Comparison of ENCODE assay signal across 8 mouse cellular contexts in genomic region chr2:51145838-51146470, GRCm38 (mm10). TPM values are rescaled to one million over a fixed set of nuclear protein-coding genes. Genes with fewer than 3 reads are reported as not detected.
DNase-seq lines count a peak whose midpoint lies in the region; ATAC-seq lines count a peak whose summit lies in the region.

No protein-coding gene starts in this region.

- intact Hi-C loops in left cerebral cortex, postnatal 25 days (cut with DNase I), result loop anchor here (5.0 to 10.0 kb wide), 3 partner anchors 506 to 769 kb away; no protein-coding TSS in a partner anchor

- WGBS in hindbrain, embryonic 14.5 days, result 3% methylated on average over 7 of the region's 7 CpGs
- 12% methylated on average over 7 of the region's 7 CpGs for WGBS in stomach, embryonic 16.5 days

- no peaks in the 10 kb centered on the region for H3K27me3 ChIP-seq in hindbrain, embryonic 14.5 days (ENCODE audit: control insufficient read depth, insufficient read depth, low read length)
- no peaks in the 10 kb centered on the region for H3K27me3 ChIP-seq in stomach, embryonic 16.5 days (ENCODE audit: control insufficient read depth, insufficient read depth, low read length)

- peak; percentile 15; the same call in 1 of the 2 replicates for ATAC-seq in hindbrain, embryonic 14.5 days (ENCODE audit: low FRiP score)
- no peak for ATAC-seq in stomach, embryonic 16.5 days (ENCODE audit: insufficient read depth, low FRiP score)

- peak overlapping the region; percentile 94 for H3K27ac ChIP-seq in hindbrain, embryonic 14.5 days
- peak overlapping the region; percentile 97 for H3K27ac ChIP-seq in stomach, embryonic 16.5 days (ENCODE audit: low read length)

- peaks cover 7% of the 10 kb centered on the region; the same call in 1 of the 2 replicates for H3K36me3 ChIP-seq in hindbrain, embryonic 14.5 days (replicated peaks; ENCODE audit: control insufficient read depth, insufficient read depth)
- H3K36me3 ChIP-seq in stomach, embryonic 16.5 days (ENCODE audit: control insufficient read depth, insufficient read depth, low read length), result no peaks in the 10 kb centered on the region

- no peaks in the 10 kb centered on the region for H3K9me3 ChIP-seq in hindbrain, embryonic 14.5 days (ENCODE audit: control insufficient read depth, low read length)
- H3K9me3 ChIP-seq in stomach, embryonic 16.5 days (replicated peaks; ENCODE audit: control insufficient read depth, low read length), result no peaks in the 10 kb centered on the region

- H3K4me1 ChIP-seq in hindbrain, embryonic 14.5 days (replicated peaks; ENCODE audit: control insufficient read depth, insufficient read depth, low read length), result peaks cover 43% of the 10 kb centered on the region
- H3K4me1 ChIP-seq in stomach, embryonic 16.5 days (ENCODE audit: control insufficient read depth, insufficient read depth, low read length), result peaks cover 33% of the 10 kb centered on the region

- DNase-seq in adipocyte (ENCODE audit: low spot score), result peak; percentile 81
- DNase-seq in cerebellum, adult 9-11 months, result peak; percentile 81
- DNase-seq in frontal cortex, postnatal 25 days (ENCODE audit: low spot score in 2 of 2), result peak; percentile 17 to 23
- DNase-seq in hindbrain, embryonic 14.5 days (ENCODE audit: low spot score), result peak; percentile 70
- DNase-seq in left cerebral cortex, postnatal 25 days (ENCODE audit: low spot score in 2 of 2), result peak; percentile 47 to 70
- DNase-seq in mesoderm, embryonic 11.5 days (ENCODE audit: low read depth, low spot score), result peak; percentile 73
- no peak for DNase-seq in spleen, postnatal 36 days (ENCODE audit: low spot score in 2 of 2)

- peak overlapping the region; percentile 78 for H3K4me2 ChIP-seq in hindbrain, embryonic 14.5 days (replicated peaks)
- H3K4me2 ChIP-seq in stomach, embryonic 16.5 days (ENCODE audit: low read depth, low read length), result peak overlapping the region; percentile 62

- H3K9ac ChIP-seq in hindbrain, embryonic 14.5 days, result peak overlapping the region; percentile 99
- peak overlapping the region; percentile 92 for H3K9ac ChIP-seq in stomach, embryonic 16.5 days (ENCODE audit: low read length)

- H3K4me3 ChIP-seq in hindbrain, embryonic 14.5 days (replicated peaks; ENCODE audit: low read length), result peak overlapping the region; percentile 92
- H3K4me3 ChIP-seq in stomach, embryonic 16.5 days (replicated peaks; ENCODE audit: low read length), result peak overlapping the region; percentile 84

RNA-seq across cellular contexts. Expression of gene Rnd3, which starts 3.0 kb away (rescaled TPM):
- 125 and 150 TPM in 2 replicates for polyA plus RNA-seq in hindbrain, embryonic 14.5 days (2014; fragmentation: Nextera tagmentation; extraction: Ambion mirVana)
- total RNA-seq in left cerebral cortex, postnatal 25 days (2021), result 10 to 100 TPM; 16.6 to 21.8 TPM
- 68.8 and 70.5 TPM in 2 replicates for polyA plus RNA-seq in stomach, embryonic 16.5 days (2015; fragmentation: Nextera tagmentation; extraction: Ambion mirVana)

Comparison
In these comparisons a context has a peak if more than half of its experiments do, and no peak if none do; other contexts are left out.
1. DNase-seq: peak in adipocyte (single experiment), cerebellum, adult 9-11 months (single experiment), frontal cortex, postnatal 25 days (2 of 2), hindbrain, embryonic 14.5 days (single experiment), left cerebral cortex, postnatal 25 days (2 of 2) and mesoderm, embryonic 11.5 days (single experiment); none in spleen, postnatal 36 days (0 of 2).